Mouse (Mus musculus): ENCODE results near the gene 4930507D05Rik.
A peak's percentile ranks its signal among the peaks of the same experiment; 100 is the strongest.
"Not testable (repeated sequence)": the region's sequence is repeated elsewhere in the genome, so short reads cannot be mapped to it uniquely, and the experiment has no call there.

The 4930507D05Rik gene

DNA sequence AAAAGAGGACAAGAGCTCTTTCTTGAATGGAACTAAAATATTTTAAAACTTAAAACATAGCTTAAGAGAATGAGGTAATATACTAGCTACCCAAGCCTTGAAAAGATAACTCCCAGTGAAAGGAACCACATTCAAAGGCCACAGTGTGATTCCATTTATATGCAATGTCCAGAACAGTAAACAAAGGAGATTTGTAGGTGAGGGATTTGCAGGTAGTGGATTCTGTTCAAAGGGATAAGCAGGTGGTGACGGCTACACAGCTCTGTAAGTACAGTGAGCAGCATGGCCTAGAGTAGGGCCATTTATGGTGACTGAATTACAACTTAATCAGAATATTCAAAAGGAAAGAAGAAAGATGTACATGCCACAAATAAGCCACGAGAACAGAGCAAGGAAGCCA lies 27.7 kb downstream of the 4930507D05Rik start:
- DNase-seq (ENCODE audit: low read depth, low spot score): no peak

DNA sequence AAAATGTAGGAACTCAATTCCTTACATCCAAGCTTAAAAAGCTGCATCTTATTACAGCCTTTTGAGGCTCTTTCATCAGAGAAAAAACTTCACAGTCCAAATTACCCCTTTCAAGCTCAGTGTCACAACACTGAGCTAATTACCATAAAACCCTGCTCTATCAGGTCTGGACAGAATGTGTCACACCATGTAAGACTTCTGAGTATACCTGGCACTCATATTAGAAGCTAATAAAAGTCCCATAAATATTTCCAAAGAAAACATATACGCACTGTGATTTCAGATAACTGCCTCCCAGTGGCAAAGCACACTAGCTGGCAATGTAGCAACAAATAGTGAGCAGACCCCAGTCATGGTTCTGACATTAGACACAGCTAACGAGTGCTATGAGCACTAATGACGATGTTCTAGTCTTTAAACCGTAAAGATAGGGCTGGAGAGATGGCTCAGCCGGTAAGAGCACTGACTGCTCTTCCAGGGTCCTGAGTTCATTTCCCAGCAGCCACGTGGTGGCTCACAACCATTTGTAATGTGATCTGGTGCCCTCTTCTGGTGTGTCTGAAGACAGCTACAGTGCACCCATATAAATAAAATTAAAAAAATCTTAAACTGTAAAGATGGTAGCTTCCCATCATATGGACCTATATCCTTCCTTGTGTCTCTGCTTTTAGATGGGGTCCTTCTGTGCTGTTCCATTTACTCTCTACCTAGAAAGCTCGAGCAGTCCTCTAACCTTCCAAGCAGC lies 32.0 kb downstream of the 4930507D05Rik start:
- no peak for DNase-seq (ENCODE audit: low read depth, low spot score)

DNA sequence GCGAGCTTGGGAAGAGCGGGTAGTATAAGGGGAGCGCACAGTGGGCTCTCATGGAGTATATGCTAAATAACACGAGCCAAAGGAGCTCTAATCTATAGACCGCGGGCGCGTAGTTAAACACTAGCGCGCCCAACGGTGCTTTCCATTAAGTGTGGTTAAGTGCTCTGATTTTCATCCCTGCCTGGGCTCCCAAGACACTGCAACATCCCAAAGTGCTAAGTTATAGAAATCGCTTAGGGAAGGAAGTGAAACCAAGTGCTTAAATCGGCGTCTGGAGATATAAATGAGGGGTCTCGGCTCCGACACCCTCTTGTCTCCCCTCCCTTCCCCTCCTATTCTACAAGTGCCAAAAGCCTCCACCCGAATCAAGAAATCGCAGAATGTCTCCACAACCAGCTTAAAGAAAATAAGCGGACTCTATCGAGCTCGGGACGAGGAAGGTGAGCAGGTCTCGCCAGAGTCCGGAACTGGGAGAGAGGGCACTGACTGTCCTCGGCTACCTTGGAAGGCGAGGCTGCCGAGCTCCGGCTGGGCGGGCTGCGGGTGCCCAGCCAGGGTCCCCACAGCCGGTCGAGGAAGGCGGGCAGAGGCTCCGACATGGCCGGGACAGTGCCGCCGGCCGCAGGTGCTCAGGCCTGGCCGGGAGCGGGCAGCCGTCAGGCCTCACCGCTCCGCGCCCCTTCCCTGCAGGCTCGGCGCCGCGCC lies 36.7 kb downstream of the 4930507D05Rik start:
- DNase-seq (ENCODE audit: low read depth, low spot score): peak; percentile 48

DNA sequence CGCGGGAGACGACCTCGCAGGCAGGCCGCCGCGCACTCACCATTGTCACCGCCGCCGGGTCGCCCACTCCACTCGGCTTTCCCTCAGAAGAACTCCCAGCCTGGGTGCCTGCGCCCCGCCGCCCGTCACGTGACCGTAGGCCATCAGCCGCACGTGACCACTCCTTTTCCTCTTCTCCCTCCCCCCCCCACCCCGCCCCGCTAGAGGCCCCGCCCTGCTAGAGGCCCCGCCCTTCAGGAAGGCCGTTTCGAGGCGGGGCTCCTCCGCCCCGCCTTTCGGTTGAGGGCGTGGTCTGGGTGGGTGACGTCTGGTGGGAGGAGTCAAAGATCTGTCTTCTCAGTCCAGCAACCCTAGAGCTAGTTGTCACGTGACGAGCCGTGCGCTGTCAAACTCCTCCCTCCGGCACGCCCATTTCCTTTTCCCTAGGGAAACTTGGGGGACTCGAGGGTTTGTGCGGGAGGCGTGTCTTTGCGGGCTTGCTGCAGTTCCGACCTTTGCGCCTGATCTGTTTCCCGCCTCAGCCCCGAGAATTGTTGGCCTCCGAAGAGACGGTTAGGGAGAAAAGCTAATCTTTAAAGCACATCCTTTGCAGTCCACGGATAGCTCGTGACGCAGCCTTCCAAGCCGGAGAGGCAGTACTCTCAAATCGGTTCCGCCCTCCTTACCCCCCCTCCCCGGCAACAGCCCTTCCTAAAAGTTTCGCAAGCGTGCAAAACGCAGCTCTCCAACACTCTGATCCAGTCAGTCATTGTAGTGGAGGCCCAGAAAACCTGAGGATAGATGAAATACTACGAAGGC lies 37.5 kb downstream of the 4930507D05Rik start, which contains the start of gene Vps26a:
TSS of gene Vps26a (minus strand) at position 188 of the 798 bp plus-strand sequence.
- DNase-seq (ENCODE audit: low read depth, low spot score): peak; percentile 96

DNA sequence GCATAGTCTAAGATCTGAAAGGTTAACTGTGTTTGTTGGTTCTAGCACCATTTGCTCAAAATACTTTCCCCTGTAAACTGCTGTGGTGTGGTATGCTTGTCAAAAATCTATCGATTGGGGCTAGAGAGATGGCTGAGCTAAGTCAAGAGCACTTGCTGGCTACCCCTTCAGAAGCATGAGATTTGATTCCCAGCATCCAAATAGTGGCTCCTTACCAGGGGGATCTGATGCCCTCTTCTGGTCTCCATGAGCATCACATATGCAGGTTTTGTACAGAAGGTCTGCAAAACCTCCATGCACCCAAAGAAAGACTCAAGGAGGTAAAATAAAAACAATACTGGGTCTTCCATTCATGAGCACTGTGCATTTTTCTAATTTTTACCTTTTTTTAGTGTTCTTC lies 39.0 kb downstream of the 4930507D05Rik start:
- peak; percentile 73 for DNase-seq (ENCODE audit: low read depth, low spot score)

DNA sequence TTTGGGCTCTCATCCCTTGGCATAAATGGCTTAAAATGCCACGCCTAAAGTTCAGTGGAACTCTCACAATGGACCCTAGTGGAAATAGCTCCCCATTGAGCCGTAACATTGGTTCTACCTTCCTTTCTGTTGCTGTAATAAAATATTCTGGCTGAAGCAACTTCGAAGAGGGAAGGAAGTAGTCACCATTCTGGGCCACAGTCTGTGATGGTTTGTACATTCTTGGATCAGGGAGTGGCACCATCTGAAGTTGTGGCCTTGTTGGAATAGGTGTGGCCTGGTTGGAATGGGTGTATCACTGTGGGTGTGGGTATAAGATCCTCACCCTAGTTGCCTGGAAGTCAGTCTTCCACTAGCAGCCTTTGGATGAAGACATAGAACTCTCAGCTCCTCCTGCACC lies 42.4 kb downstream of the 4930507D05Rik start:
- not testable (repeated sequence) for DNase-seq (ENCODE audit: low read depth, low spot score)

DNA sequence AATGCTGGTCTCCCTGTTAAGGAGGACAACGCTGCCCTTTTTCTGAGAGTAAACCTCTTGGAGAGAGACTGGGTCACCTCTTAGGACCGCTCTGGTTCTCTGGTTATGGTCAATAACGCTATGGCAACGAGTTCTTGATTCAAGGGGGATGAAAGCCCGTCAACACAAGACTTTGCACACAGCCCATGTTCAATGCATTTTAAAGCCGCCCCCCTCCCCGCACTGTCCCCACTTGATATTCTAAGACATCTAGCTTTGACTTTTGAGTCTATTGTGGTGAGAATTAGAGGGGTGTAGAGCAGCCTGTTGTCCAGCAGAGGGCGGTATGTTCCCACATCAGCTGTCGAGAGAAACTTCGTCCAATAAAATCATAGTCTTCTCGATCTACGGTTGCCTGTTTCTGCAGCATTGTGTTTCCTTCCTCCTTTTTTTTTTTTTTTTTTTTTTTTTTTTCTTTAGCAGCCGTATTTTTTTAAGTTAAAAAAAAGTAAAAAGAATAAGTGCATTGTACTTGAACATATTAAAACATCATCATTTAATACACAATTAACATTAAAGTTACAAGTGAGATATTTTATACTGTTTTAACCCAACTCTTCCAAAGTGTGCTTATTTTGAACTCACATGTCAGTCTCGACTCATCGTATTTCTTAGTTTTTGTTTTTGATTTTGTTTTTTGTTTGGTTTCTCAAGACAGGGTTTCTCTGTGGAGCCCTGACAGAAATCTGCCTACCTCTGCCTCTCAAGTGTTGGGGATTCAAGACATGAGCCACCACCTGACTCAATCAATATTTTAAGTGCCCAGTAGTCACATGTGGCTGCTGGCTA lies 51.0 kb downstream of the 4930507D05Rik start:
- peak; percentile 93 for DNase-seq (ENCODE audit: low read depth, low spot score)

All from CD4-positive, CD25-positive, alpha-beta regulatory T cell, adult 2 months (primary cell).